Mouse (Mus musculus) liver, postnatal 0 days (tissue): Measurements from ENCODE around the gene Myh1. TPM values are rescaled to one million over a fixed set of nuclear protein-coding genes. Genes with fewer than 3 reads are reported as not detected.

Experiments
- ATAC-seq: fragments of 200-750 bp; cut with Nextera tagmentation; 2 replicates; pipeline ENCODE4 v1.8.0; 2017; ENCODE audit warnings: mild to moderate bottlenecking, moderate library complexity
- DNase-seq: peaks from one replicate; pipeline ENCODE4 v3.0.0-alpha.2; 2016
- H3K27ac ChIP-seq: fragments of 300-500 bp; sonication (generic); 2 replicates; pipeline ENCODE4 v1.5.1; 2014; ENCODE audit warnings: antibody characterized with exemption, moderate library complexity, mild to moderate bottlenecking, low read depth
- H3K27me3 ChIP-seq: fragments of 300-500 bp; sonication (generic); 2 replicates; pipeline ENCODE4 v1.6.1; 2014; ENCODE audit warnings: low read length, control low read depth, mixed read lengths; ENCODE audit not compliant: insufficient read depth
- H3K36me3 ChIP-seq: fragments of 300-500 bp; sonication (generic); replicated peaks from 2 replicates; pipeline ENCODE4 v1.6.1; 2014; ENCODE audit warnings: mild to moderate bottlenecking, control low read depth, low read length, moderate library complexity, mixed read lengths; ENCODE audit not compliant: insufficient read depth
- H3K4me1 ChIP-seq: fragments of 300-500 bp; sonication (generic); 2 replicates; pipeline ENCODE4 v1.6.1; 2014; ENCODE audit warnings: antibody characterized with exemption, mild to moderate bottlenecking, control low read depth; ENCODE audit not compliant: insufficient read depth
- H3K4me2 ChIP-seq: fragments of 300-500 bp; sonication (generic); 2 replicates; pipeline ENCODE4 v1.6.1; 2014; ENCODE audit warnings: low read depth, mild to moderate bottlenecking, low read length, moderate library complexity, mixed read lengths
- H3K4me3 ChIP-seq: fragments of 300-500 bp; sonication (generic); 2 replicates; pipeline ENCODE4 v1.5.1; 2014; ENCODE audit warnings: low read depth, low read length
- H3K9ac ChIP-seq: fragments of 300-500 bp; sonication (generic); replicated peaks from 2 replicates; pipeline ENCODE4 v1.6.1; 2014; ENCODE audit warnings: mild to moderate bottlenecking, moderate library complexity
- H3K9me3 ChIP-seq: fragments of 300-500 bp; sonication (generic); 2 replicates; pipeline ENCODE4 v1.6.1; 2016; ENCODE audit warnings: mild to moderate bottlenecking, control low read depth, low read length, mixed read lengths
- CTCF ChIP-seq: sonication (generic); IDR thresholded peaks from 2 replicates; pipeline ENCODE4 v1.5.1; 2016; ENCODE audit warnings: antibody characterized with exemption, low read depth
- EP300 ChIP-seq: IDR thresholded peaks from 2 replicates; pipeline ENCODE4 v1.6.1; 2016; ENCODE audit warnings: antibody characterized with exemption, low read depth, mild to moderate bottlenecking
- WGBS: fragments of 180-500 bp; shearing (Covaris S2); extraction: QIAGEN DNeasy Blood & Tissue Kit; methylation state at CpG from one replicate; pipeline ENCODE4 v1.1.7; 2014; ENCODE audit not compliant: insufficient replicate concordance; 5-methylcytosine and 5-hydroxymethylcytosine counted together
- polyA plus RNA-seq: library from polyadenylated mRNA; unstranded; fragments of >200 nt; fragmentation: Nextera tagmentation; extraction: Ambion mirVana; gene quantifications from 2 replicates; pipeline ENCODE4 v1.2.1, GENCODE M21; 2015

Gene Myh1
- polyA plus RNA-seq, 1 experiment from 2014 or later, result 0.08 TPM

DNA sequence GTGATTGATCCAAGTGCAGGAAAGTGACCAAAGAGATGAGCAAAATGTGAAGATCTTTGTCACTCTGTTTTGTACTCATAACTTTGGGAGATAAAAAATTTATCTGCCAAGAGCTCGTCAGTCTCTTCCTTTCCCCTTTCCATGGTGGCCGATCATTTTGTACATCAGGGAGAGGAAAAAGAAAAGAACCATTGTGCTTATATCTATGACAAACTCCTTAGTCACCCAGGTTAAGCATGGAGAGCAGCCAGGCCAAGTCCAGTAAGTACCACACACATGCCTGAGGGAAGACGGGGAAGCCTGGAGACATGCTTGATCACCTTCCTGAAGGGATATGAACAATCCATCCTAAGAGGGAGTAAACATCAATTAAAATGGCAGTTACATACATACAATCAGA is 24.6 kb downstream of the Myh1 start:
- 78% methylated on average over 3 of the region's 3 CpGs for WGBS
- TF ChIP-seq EP300 (no peak), CTCF (no peak)
- no peaks in the 10 kb centered on the region for H3K9me3 ChIP-seq
- H3K4me2 ChIP-seq, result no peak overlapping the region
- H3K4me1 ChIP-seq, result no peaks in the 10 kb centered on the region
- DNase-seq (no peak), ATAC-seq (no peak)
- no peak overlapping the region for H3K9ac ChIP-seq
- no peaks in the 10 kb centered on the region for H3K36me3 ChIP-seq
- H3K27me3 ChIP-seq, result no peaks in the 10 kb centered on the region
- no peak overlapping the region for H3K4me3 ChIP-seq
- H3K27ac ChIP-seq, result no peak overlapping the region

DNA sequence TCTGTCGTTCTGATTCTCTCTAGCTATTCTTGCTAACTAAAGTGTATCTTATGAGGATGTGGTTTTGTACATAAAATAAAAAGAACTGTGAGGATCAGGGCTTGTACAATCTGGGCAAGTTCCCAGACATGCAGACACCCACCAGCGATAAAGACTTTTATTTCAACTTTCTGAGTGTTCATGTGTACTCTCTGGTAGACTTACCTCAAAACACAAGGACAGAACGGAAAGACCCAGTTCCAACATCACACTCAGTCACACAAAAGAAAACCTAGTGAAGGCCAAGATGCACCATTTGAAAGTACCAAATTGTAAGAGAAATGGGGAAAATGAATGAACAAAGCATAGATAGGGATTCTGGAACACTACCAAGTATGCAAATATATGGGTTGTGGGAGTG is 28.9 kb downstream of the Myh1 start:
- DNase-seq, result no peak
- H3K36me3 ChIP-seq, result no peaks in the 10 kb centered on the region

DNA sequence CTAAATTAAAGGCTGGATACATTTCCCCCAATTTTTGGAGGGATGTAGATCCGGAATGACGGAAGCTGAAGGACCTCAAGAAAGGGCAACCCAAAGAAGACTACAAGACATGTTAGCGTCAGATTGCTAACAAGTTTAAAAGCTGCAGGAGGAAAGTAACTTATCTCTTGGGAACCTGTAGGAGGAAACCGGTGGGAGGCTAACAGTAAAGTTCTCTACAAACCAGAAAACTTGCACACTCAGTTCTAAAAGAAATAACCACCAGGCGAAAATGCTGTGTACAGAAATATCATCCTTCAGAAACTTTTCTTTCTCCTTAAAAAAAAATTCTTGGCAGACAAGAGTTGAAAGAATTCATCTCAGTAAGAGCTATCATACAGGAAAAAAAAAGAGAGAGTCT is 29.3 kb downstream of the Myh1 start:
- ATAC-seq, result no peak

More for the DNA sequence above, 28.9 kb downstream of the Myh1 start:
- H3K4me1 ChIP-seq, result no peaks in the 10 kb centered on the region
- no peak overlapping the region for H3K27ac ChIP-seq
- TF ChIP-seq CTCF, result no peak
- TF ChIP-seq EP300, result no peak
- WGBS, result 78% methylated on average over 3 of the region's 3 CpGs
- no peak overlapping the region for H3K9ac ChIP-seq
- H3K9me3 ChIP-seq, result no peaks in the 10 kb centered on the region
- no peaks in the 10 kb centered on the region for H3K27me3 ChIP-seq
- H3K4me2 ChIP-seq, result no peak overlapping the region
- ATAC-seq, result no peak
- H3K4me3 ChIP-seq, result no peak overlapping the region

DNA sequence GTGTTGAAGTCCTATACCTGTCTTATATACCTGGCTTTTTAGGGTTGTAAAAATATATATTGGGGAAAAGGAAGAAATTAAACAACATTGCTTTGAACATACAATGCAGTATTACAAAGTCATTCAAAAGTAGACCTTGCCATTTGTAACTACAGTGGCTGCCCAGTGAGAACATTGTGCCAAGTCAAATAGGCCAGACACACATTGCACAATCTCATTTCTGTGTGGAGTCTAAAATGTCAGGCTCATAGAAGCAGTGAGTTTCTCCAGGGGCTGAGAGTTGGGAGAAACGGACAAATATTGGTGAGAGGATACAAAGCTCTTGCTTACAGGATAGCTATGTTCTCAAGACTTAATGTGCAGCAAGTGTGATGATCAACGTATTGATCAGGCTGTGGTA is 30.1 kb downstream of the Myh1 start:
- Histone ChIP-seq H3K9ac (no peak overlapping the region), H3K4me3 (no peak overlapping the region), H3K36me3 (no peaks in the 10 kb centered on the region), H3K27me3 (0 out of 2 replicates have a peak, but pooled peaks cover 4% of the 10 kb centered on the region), H3K4me1 (no peaks in the 10 kb centered on the region), H3K9me3 (no peaks in the 10 kb centered on the region), H3K4me2 (no peak overlapping the region), H3K27ac (no peak overlapping the region)
- TF ChIP-seq CTCF (no peak), EP300 (no peak)
- no peak for ATAC-seq
- WGBS, result 56% methylated on average over 2 of the region's 2 CpGs
- peak; percentile 29 for DNase-seq

More for the DNA sequence above, 29.3 kb downstream of the Myh1 start:
- Histone ChIP-seq H3K4me3 (no peak overlapping the region), H3K36me3 (no peaks in the 10 kb centered on the region), H3K9me3 (no peaks in the 10 kb centered on the region), H3K4me1 (no peaks in the 10 kb centered on the region), H3K9ac (no peak overlapping the region), H3K27me3 (0 out of 2 replicates have a peak, but pooled peaks cover under 1% of the 10 kb centered on the region), H3K27ac (no peak overlapping the region), H3K4me2 (no peak overlapping the region)
- no peak for TF ChIP-seq EP300
- no peak for TF ChIP-seq CTCF
- WGBS, result 62% methylated on average over 5 of the region's 5 CpGs
- DNase-seq, result no peak

DNA sequence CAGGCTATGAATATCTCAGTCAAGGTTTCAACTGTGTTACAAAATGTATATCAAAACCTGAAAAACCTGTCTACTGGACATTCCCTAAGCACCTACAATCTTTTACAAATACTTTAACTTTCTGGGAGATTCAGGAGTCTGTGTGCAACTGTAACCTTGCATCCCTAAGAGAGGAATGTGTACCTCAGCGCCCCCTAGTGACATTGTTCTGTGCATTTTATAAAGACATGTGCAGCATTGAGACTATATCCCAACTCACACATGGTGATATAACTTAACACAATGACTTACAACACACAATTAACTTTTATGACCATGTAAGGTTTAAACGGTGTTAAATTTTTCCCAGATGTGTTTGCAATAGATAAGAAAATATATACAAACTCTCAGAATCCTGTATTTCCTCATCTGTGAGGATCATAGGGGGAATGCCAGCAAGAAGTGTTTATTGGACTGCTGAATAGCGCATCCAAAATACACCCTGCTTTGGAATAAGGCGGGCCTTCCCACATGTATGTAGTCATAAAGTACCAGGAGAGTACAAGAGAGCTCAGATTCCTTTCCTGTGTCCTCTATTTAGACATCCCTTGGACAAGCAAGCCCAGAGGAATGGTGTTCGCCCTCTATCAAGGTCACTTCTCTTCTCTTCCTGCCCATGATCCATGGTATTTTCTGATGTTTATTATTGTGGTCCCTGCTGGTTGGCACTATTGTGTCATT is 35.9 kb downstream of the Myh1 start:
- Histone ChIP-seq H3K36me3 (no peaks in the 10 kb centered on the region), H3K27ac (no peak overlapping the region), H3K27me3 (0 out of 2 replicates have a peak, but pooled peaks cover 4% of the 10 kb centered on the region), H3K9ac (no peak overlapping the region), H3K4me1 (no peaks in the 10 kb centered on the region), H3K9me3 (no peaks in the 10 kb centered on the region), H3K4me3 (no peak overlapping the region), H3K4me2 (no peak overlapping the region)
- ATAC-seq, result no peak
- peak; percentile 64 for TF ChIP-seq CTCF
- TF ChIP-seq EP300, result no peak
- DNase-seq, result peak; percentile 31
- WGBS, result 58% methylated on average over 5 of the region's 5 CpGs

DNA sequence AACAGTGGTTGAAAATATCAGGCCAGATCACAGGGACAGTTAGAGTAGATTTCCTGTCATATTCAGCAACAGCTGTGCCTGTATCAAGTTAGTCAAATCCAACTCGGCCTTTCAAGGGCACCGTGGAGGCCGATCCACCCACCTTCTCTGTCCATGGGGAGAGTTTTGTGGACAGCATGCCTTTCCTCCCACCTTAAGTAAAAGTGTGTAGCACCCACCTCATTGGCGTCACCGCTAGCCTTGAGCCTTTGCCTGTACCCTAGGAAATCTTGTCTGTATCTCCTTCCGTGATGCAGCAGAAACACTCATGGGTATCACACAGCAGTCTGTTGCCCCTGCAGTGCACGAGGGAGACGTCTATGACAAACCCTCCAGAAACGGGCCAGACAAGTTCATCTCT is 36.9 kb downstream of the Myh1 start:
- ATAC-seq, result no peak
- no peak for TF ChIP-seq EP300
- TF ChIP-seq CTCF, result no peak
- Histone ChIP-seq H3K27ac (no peak overlapping the region), H3K27me3 (0 out of 2 replicates have a peak, but pooled peaks cover 4% of the 10 kb centered on the region), H3K4me3 (no peak overlapping the region), H3K36me3 (no peaks in the 10 kb centered on the region), H3K9me3 (no peaks in the 10 kb centered on the region), H3K4me1 (no peaks in the 10 kb centered on the region), H3K9ac (no peak overlapping the region), H3K4me2 (no peak overlapping the region)
- 76% methylated on average over 9 of the region's 9 CpGs for WGBS
- DNase-seq, result no peak
